Mouse (Mus musculus) kidney, adult 2 months (tissue): ENCODE data around the gene Ptprg.

Source experiments
- CTCF ChIP-seq: fragments of 200-500 bp; conservative IDR thresholded peaks from 2 replicates; pipeline ENCODE4 v1.5.1; 2011; ENCODE audit warnings: low read depth, mild to moderate bottlenecking, control low read depth, low read length, moderate library complexity, mixed read lengths; ENCODE audit not compliant: insufficient read depth, insufficient read length
- POLR2A ChIP-seq: fragments of 200-500 bp; IDR thresholded peaks from one replicate; pipeline ENCODE4 v1.6.1; 2011; ENCODE audit warnings: low read depth, low read length, control low read depth

DNA sequence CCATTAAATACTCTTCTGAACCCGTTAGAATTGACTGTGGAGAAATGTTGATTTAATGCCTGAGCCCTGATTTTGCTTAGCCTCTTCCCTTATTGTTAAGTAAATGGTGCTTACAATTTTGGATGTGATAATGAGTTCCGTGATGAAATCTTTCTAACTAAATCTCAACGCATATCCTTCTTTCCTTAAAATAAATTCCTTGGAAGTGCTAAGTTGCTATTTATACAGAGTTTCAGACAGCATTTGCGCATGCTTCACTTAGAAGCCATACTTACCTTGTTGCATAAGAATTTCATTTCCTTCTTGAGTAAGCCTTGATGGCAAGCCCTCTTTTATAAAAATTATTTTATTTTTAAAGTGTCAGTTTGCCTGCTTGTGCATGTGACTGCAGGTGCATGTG lies 70.2 kb downstream of the Ptprg start:
- TF ChIP-seq POLR2A (no peak), CTCF (no peak)
